Comparison of ENCODE assay signal across 8 mouse cellular contexts in genomic region chr4:117251801-117252316, GRCm38 (mm10). TPM values are rescaled to one million over a fixed set of nuclear protein-coding genes. Genes with fewer than 3 reads are reported as not detected.
DNase-seq lines count a peak whose midpoint lies in the region; ATAC-seq and TF ChIP-seq lines count a peak whose summit lies in the region.

Gene Tmem53 (plus strand): TSS chr4:117251951.
Gene Armh1 (minus strand): TSS chr4:117252125.

- peak within 1 kb of the TSS; percentile 83 for H3K27ac ChIP-seq in hindbrain, embryonic 15.5 days (replicated peaks)
- H3K27ac ChIP-seq in left cerebral cortex, adult 2 months, result peak within 1 kb of the TSS; percentile 61

- peaks cover 16% of the 10 kb centered on the region for H3K4me1 ChIP-seq in hindbrain, embryonic 15.5 days (replicated peaks)
- peaks cover 43% of the 10 kb centered on the region for H3K4me1 ChIP-seq in megakaryocyte, embryonic 14.5 days

- TF ChIP-seq CTCF in left cerebral cortex, adult 2 months (IDR thresholded peaks at IDR 0.05), result no peak

- WGBS in hindbrain, embryonic 15.5 days, result 0% methylated on average over 43 of the region's 43 CpGs

- no peaks in the 10 kb centered on the region for H3K9me3 ChIP-seq in hindbrain, embryonic 15.5 days
- peaks cover 6% of the 10 kb centered on the region for H3K9me3 ChIP-seq in megakaryocyte, embryonic 14.5 days

- peak; percentile 99 for DNase-seq in ZHBTc4 (ENCODE audit: low read depth, low spot score)
- peak; percentile 61 to 73 for DNase-seq in cerebellum, postnatal 36 days
- DNase-seq in frontal cortex, postnatal 36 days (ENCODE audit: low spot score in 2 of 2), result peak; percentile 70 to 76
- DNase-seq in left cerebral cortex, adult 2 months (ENCODE audit: extremely low spot score in 1 of 2, low spot score in 2 of 2), result peak; percentile 78 to 85
- DNase-seq in right cerebral cortex, adult 2 months (ENCODE audit: low spot score in 2 of 2), result peak; percentile 76 to 77
- DNase-seq in urinary bladder, postnatal 10 days (ENCODE audit: low spot score), result peak; percentile 74

- peak within 1 kb of the TSS; percentile 65 for H3K4me3 ChIP-seq in hindbrain, embryonic 15.5 days
- H3K4me3 ChIP-seq in left cerebral cortex, adult 2 months, result peak within 1 kb of the TSS; percentile 89
- H3K4me3 ChIP-seq in megakaryocyte, embryonic 14.5 days (replicated peaks), result peak within 1 kb of the TSS; percentile 94

- no peaks in the 10 kb centered on the region for H3K27me3 ChIP-seq in hindbrain, embryonic 15.5 days
- H3K27me3 ChIP-seq in megakaryocyte, embryonic 14.5 days (replicated peaks), result peaks cover 45% of the 10 kb centered on the region

- H3K9ac ChIP-seq in hindbrain, embryonic 15.5 days, result peak within 1 kb of the TSS; percentile 62

- H3K36me3 ChIP-seq in hindbrain, embryonic 15.5 days, result no peaks in the 10 kb centered on the region
- no peaks in the 10 kb centered on the region for H3K36me3 ChIP-seq in megakaryocyte, embryonic 14.5 days (replicated peaks; ENCODE audit: low read length)

- intact Hi-C loops in left cerebral cortex, adult 2 months (cut with DNase I), result no loop called here

- peak; percentile 96 for ATAC-seq in hindbrain, embryonic 15.5 days (ENCODE audit: low FRiP score, low read depth)

- H3K4me2 ChIP-seq in hindbrain, embryonic 15.5 days, result peak within 1 kb of the TSS; percentile 73

RNA-seq across cellular contexts. Expression of gene Tmem53, which starts in this region (rescaled TPM):
- polyA plus RNA-seq in hindbrain, embryonic 15.5 days (2015; fragmentation: Nextera tagmentation; extraction: Ambion mirVana), result 9.1 and 9.6 TPM in 2 replicates
- total RNA-seq in left cerebral cortex, adult 2 months (2021), result 1 to 10 TPM; 5.0 to 5.4 TPM
- polyA plus RNA-seq in megakaryocyte, embryonic 14.5 days (2012; ENCODE audit: insufficient read depth, low replicate concordance), result 0.53 TPM in 1 of 2 replicates, not detected in the other

RNA-seq across cellular contexts. Expression of gene Armh1, which starts in this region (rescaled TPM):
- polyA plus RNA-seq in hindbrain, embryonic 15.5 days (2015; fragmentation: Nextera tagmentation; extraction: Ambion mirVana), result 1.5 and 1.8 TPM in 2 replicates
- total RNA-seq in left cerebral cortex, adult 2 months (2021), result under 1 TPM in 1 of 2 experiments, not detected in 1; 0.63 TPM
- not detected in 2 replicates for polyA plus RNA-seq in megakaryocyte, embryonic 14.5 days (2012; ENCODE audit: insufficient read depth, low replicate concordance)

Comparison
In these comparisons a context has a peak if more than half of its experiments do, and no peak if none do; other contexts are left out.
1. Peak in every context shown above with its lines: DNase-seq, ATAC-seq, H3K4me3 ChIP-seq and H3K27ac ChIP-seq.